Mouse (Mus musculus) limb, embryonic 13.5 days (tissue): ENCODE measurements at regions not wholly inside any gene's neighbourhood (a gene's known extent, or its start where the extent isn't known, plus 50 kb on each side); places are given as distances from the start of the nearest gene placed in this dataset.

Source experiments
- ATAC-seq: fragments of 200-750 bp; cut with Nextera tagmentation; 2 replicates; pipeline ENCODE4 v1.8.0; 2017; ENCODE audit warnings: low read depth, moderate number of reproducible peaks, moderate TSS enrichment; ENCODE audit not compliant: low FRiP score
- H3K27ac ChIP-seq: fragments of 300-500 bp; sonication (generic); 2 replicates; pipeline ENCODE4 v1.5.1; 2015; ENCODE audit warnings: inconsistent platforms, mild to moderate bottlenecking, moderate library complexity
- H3K27me3 ChIP-seq: fragments of 300-500 bp; sonication (generic); 2 replicates; pipeline ENCODE4 v1.6.1; 2015; ENCODE audit warnings: mild to moderate bottlenecking, inconsistent platforms
- H3K36me3 ChIP-seq: fragments of 300-500 bp; sonication (generic); 2 replicates; pipeline ENCODE4 v1.6.1; 2015; ENCODE audit warnings: inconsistent platforms, mild to moderate bottlenecking, moderate library complexity
- H3K4me1 ChIP-seq: fragments of 300-500 bp; sonication (generic); 2 replicates; pipeline ENCODE4 v1.6.1; 2015; ENCODE audit warnings: inconsistent platforms
- H3K4me2 ChIP-seq: fragments of 300-500 bp; sonication (generic); replicated peaks from 2 replicates; pipeline ENCODE4 v1.6.1; 2015; ENCODE audit warnings: inconsistent platforms, mild to moderate bottlenecking, moderate library complexity
- H3K4me3 ChIP-seq: fragments of 300-500 bp; sonication (generic); 2 replicates; pipeline ENCODE4 v1.5.1; 2015; ENCODE audit warnings: moderate library complexity, mild to moderate bottlenecking, inconsistent platforms
- H3K9ac ChIP-seq: fragments of 300-500 bp; sonication (generic); 2 replicates; pipeline ENCODE4 v1.6.1; 2015; ENCODE audit warnings: mild to moderate bottlenecking, inconsistent platforms
- H3K9me3 ChIP-seq: fragments of 300-500 bp; sonication (generic); 2 replicates; pipeline ENCODE4 v1.6.1; 2016; ENCODE audit warnings: inconsistent platforms
- WGBS: fragments of 180-500 bp; shearing (Covaris S2); methylation state at CpG from one replicate; pipeline ENCODE4 v1.1.7; 2015; 5-methylcytosine and 5-hydroxymethylcytosine counted together

- H3K27ac ChIP-seq = no peak overlapping the region
- ATAC-seq = no peak
- WGBS = 94% methylated on average over 3 of the region's 3 CpGs
- H3K4me2 ChIP-seq = no peak overlapping the region
- H3K9ac ChIP-seq = no peak overlapping the region
- H3K27me3 ChIP-seq = no peaks in the 10 kb centered on the region
- H3K4me3 ChIP-seq = no peak overlapping the region
- H3K4me1 ChIP-seq = no peaks in the 10 kb centered on the region
- no peaks in the 10 kb centered on the region for H3K36me3 ChIP-seq
- H3K9me3 ChIP-seq = no peaks in the 10 kb centered on the region
These were observed 637.1 kb upstream of the Flrt2 start for GRCm38 (mm10) chr12:95054887-95055286.

GRCm38 (mm10) chr12:95056926-95057325 lies 635.1 kb upstream of the Flrt2 start:
- Histone ChIP-seq H3K4me3 (no peak overlapping the region), H3K9ac (no peak overlapping the region), H3K4me2 (no peak overlapping the region), H3K36me3 (no peaks in the 10 kb centered on the region), H3K4me1 (no peaks in the 10 kb centered on the region), H3K27me3 (no peaks in the 10 kb centered on the region), H3K9me3 (no peaks in the 10 kb centered on the region), H3K27ac (no peak overlapping the region)
- WGBS = 88% methylated on average over 7 of the region's 7 CpGs
- ATAC-seq = no peak

GRCm38 (mm10) chr12:95059396-95059795 lies 632.6 kb upstream of the Flrt2 start:
- H3K36me3 ChIP-seq = no peaks in the 10 kb centered on the region
- H3K27me3 ChIP-seq = no peaks in the 10 kb centered on the region
- no peak overlapping the region for H3K4me3 ChIP-seq
- H3K27ac ChIP-seq = no peak overlapping the region
- H3K9ac ChIP-seq = no peak overlapping the region
- H3K9me3 ChIP-seq = no peaks in the 10 kb centered on the region
- H3K4me1 ChIP-seq = no peaks in the 10 kb centered on the region
- WGBS = 70% methylated on average over 2 of the region's 2 CpGs
- no peak overlapping the region for H3K4me2 ChIP-seq
- no peak for ATAC-seq

GRCm38 (mm10) chr12:95072307-95072706 lies 619.7 kb upstream of the Flrt2 start:
- H3K9me3 ChIP-seq = no peaks in the 10 kb centered on the region
- no peak overlapping the region for H3K4me2 ChIP-seq
- H3K4me3 ChIP-seq = no peak overlapping the region
- H3K9ac ChIP-seq = no peak overlapping the region
- no peaks in the 10 kb centered on the region for H3K27me3 ChIP-seq
- WGBS = 80% methylated on average over 2 of the region's 2 CpGs
- no peak overlapping the region for H3K27ac ChIP-seq
- no peaks in the 10 kb centered on the region for H3K4me1 ChIP-seq
- no peak for ATAC-seq
- H3K36me3 ChIP-seq = no peaks in the 10 kb centered on the region

GRCm38 (mm10) chr12:95119223-95119952 lies 572.6 kb upstream of the Flrt2 start:
- Histone ChIP-seq H3K4me3 (no peak overlapping the region), H3K27ac (no peak overlapping the region), H3K4me1 (no peaks in the 10 kb centered on the region), H3K4me2 (no peak overlapping the region), H3K36me3 (no peaks in the 10 kb centered on the region), H3K9ac (no peak overlapping the region), H3K9me3 (no peaks in the 10 kb centered on the region), H3K27me3 (no peaks in the 10 kb centered on the region)
- ATAC-seq = no peak
- 75% methylated on average over 3 of the region's 3 CpGs for WGBS

- no peak overlapping the region for H3K9ac ChIP-seq
- H3K36me3 ChIP-seq = no peaks in the 10 kb centered on the region
- H3K27me3 ChIP-seq = no peaks in the 10 kb centered on the region
- 27% methylated on average over 1 of the region's 1 CpGs for WGBS
- no peak overlapping the region for H3K27ac ChIP-seq
- ATAC-seq = no peak
- H3K4me1 ChIP-seq = peaks cover 9% of the 10 kb centered on the region; the same call in 1 of the 2 replicates
- 0 out of 2 replicates have a peak overlapping the region, but pooled peaks have one; percentile 4 for H3K4me2 ChIP-seq
- H3K4me3 ChIP-seq = no peak overlapping the region
- no peaks in the 10 kb centered on the region for H3K9me3 ChIP-seq
These were observed 559.2 kb upstream of the Flrt2 start for GRCm38 (mm10) chr12:95132804-95133203.

- Histone ChIP-seq H3K4me2 (no peak overlapping the region), H3K27ac (no peak overlapping the region), H3K9ac (no peak overlapping the region), H3K4me1 (peaks cover 9% of the 10 kb centered on the region; the same call in 1 of the 2 replicates), H3K4me3 (no peak overlapping the region), H3K36me3 (no peaks in the 10 kb centered on the region), H3K9me3 (no peaks in the 10 kb centered on the region), H3K27me3 (no peaks in the 10 kb centered on the region)
- peak; percentile 61; the same call in 1 of the 2 replicates for ATAC-seq
- WGBS = 57% methylated on average over 4 of the region's 4 CpGs
These were observed 558.5 kb upstream of the Flrt2 start for GRCm38 (mm10) chr12:95133482-95133881.

GRCm38 (mm10) chr12:95138167-95138566 lies 553.9 kb upstream of the Flrt2 start:
- H3K27me3 ChIP-seq = no peaks in the 10 kb centered on the region
- WGBS = 87% methylated on average over 2 of the region's 2 CpGs
- no peak for ATAC-seq
- H3K27ac ChIP-seq = no peak overlapping the region
- H3K9me3 ChIP-seq = no peaks in the 10 kb centered on the region
- H3K4me3 ChIP-seq = no peak overlapping the region
- 0 out of 2 replicates have a peak, but pooled peaks cover 2% of the 10 kb centered on the region for H3K4me1 ChIP-seq
- no peaks in the 10 kb centered on the region for H3K36me3 ChIP-seq
- H3K4me2 ChIP-seq = no peak overlapping the region
- no peak overlapping the region for H3K9ac ChIP-seq

GRCm38 (mm10) chr12:95171051-95171450 lies 521.0 kb upstream of the Flrt2 start:
- no peaks in the 10 kb centered on the region for H3K27me3 ChIP-seq
- H3K9ac ChIP-seq = no peak overlapping the region
- 47% methylated on average over 2 of the region's 2 CpGs for WGBS
- no peaks in the 10 kb centered on the region for H3K36me3 ChIP-seq
- no peak overlapping the region for H3K4me2 ChIP-seq
- H3K9me3 ChIP-seq = no peaks in the 10 kb centered on the region
- no peak overlapping the region for H3K27ac ChIP-seq
- no peak overlapping the region for H3K4me3 ChIP-seq
- H3K4me1 ChIP-seq = no peaks in the 10 kb centered on the region
- no peak for ATAC-seq

GRCm38 (mm10) chr12:95173810-95174402 lies 518.1 kb upstream of the Flrt2 start:
- Histone ChIP-seq H3K4me3 (no peak overlapping the region), H3K27ac (no peak overlapping the region), H3K36me3 (no peaks in the 10 kb centered on the region), H3K9me3 (no peaks in the 10 kb centered on the region), H3K4me2 (no peak overlapping the region), H3K4me1 (no peaks in the 10 kb centered on the region), H3K9ac (no peak overlapping the region), H3K27me3 (no peaks in the 10 kb centered on the region)
- WGBS = 86% methylated on average over 1 of the region's 1 CpGs
- no peak for ATAC-seq

GRCm38 (mm10) chr12:95202486-95202885 lies 489.5 kb upstream of the Flrt2 start:
- H3K27ac ChIP-seq = no peak overlapping the region
- no peaks in the 10 kb centered on the region for H3K36me3 ChIP-seq
- H3K4me2 ChIP-seq = no peak overlapping the region
- no peak overlapping the region for H3K4me3 ChIP-seq
- ATAC-seq = no peak
- H3K9me3 ChIP-seq = no peaks in the 10 kb centered on the region
- no peak overlapping the region for H3K9ac ChIP-seq
- no peaks in the 10 kb centered on the region for H3K4me1 ChIP-seq
- 85% methylated on average over 8 of the region's 8 CpGs for WGBS
- no peaks in the 10 kb centered on the region for H3K27me3 ChIP-seq

- no peaks in the 10 kb centered on the region for H3K27me3 ChIP-seq
- no peak overlapping the region for H3K27ac ChIP-seq
- no peak overlapping the region for H3K9ac ChIP-seq
- no peaks in the 10 kb centered on the region for H3K4me1 ChIP-seq
- H3K4me3 ChIP-seq = no peak overlapping the region
- H3K9me3 ChIP-seq = no peaks in the 10 kb centered on the region
- no peaks in the 10 kb centered on the region for H3K36me3 ChIP-seq
- 75% methylated on average over 3 of the region's 3 CpGs for WGBS
- no peak for ATAC-seq
- H3K4me2 ChIP-seq = no peak overlapping the region
These were observed 486.9 kb upstream of the Flrt2 start for GRCm38 (mm10) chr12:95205081-95205480.
